Mouse (Mus musculus): Measurements from ENCODE around the gene Ms4a6c. TPM values are rescaled to one million over a fixed set of nuclear protein-coding genes. Genes with fewer than 3 reads are reported as not detected.
"Not testable (repeated sequence)": the region's sequence is repeated elsewhere in the genome, so short reads cannot be mapped to it uniquely, and the experiment has no call there.

Ms4a6c gene
- polyA plus RNA-seq, 1 experiment from 2014 or later, result 4.2 TPM

GRCm38 (mm10) chr19:11517373-11517772 is 48.2 kb downstream of the Ms4a6c start:
- WGBS, result 32% methylated on average over 1 of the region's 1 CpGs
- not testable (repeated sequence) for H3K4me1 ChIP-seq (ENCODE audit: control insufficient read depth, insufficient read depth, low read length); H3K9ac ChIP-seq (ENCODE audit: low read length); H3K4me2 ChIP-seq (ENCODE audit: low read depth, low read length); ATAC-seq (replicated peaks; ENCODE audit: extremely low read depth, insufficient read depth, low FRiP score); H3K27me3 ChIP-seq (ENCODE audit: control insufficient read depth, insufficient read depth, low read length); H3K27ac ChIP-seq (ENCODE audit: low read length); H3K9me3 ChIP-seq (replicated peaks; ENCODE audit: control insufficient read depth, low read length); H3K4me3 ChIP-seq (ENCODE audit: low read length); H3K36me3 ChIP-seq (ENCODE audit: control insufficient read depth, insufficient read depth)

- not testable (repeated sequence) for H3K4me1 ChIP-seq (ENCODE audit: control insufficient read depth, insufficient read depth, low read length); H3K9ac ChIP-seq (ENCODE audit: low read length); H3K4me2 ChIP-seq (ENCODE audit: low read depth, low read length); H3K27ac ChIP-seq (ENCODE audit: low read length); H3K27me3 ChIP-seq (ENCODE audit: control insufficient read depth, insufficient read depth, low read length); ATAC-seq (replicated peaks; ENCODE audit: extremely low read depth, insufficient read depth, low FRiP score); H3K9me3 ChIP-seq (replicated peaks; ENCODE audit: control insufficient read depth, low read length); H3K36me3 ChIP-seq (ENCODE audit: control insufficient read depth, insufficient read depth)
- WGBS, result 60% methylated on average over 2 of the region's 2 CpGs
- H3K4me3 ChIP-seq (ENCODE audit: low read length), result peak overlapping the region; percentile 23
Measured at GRCm38 (mm10) chr19:11518356-11518755, 49.2 kb downstream of the Ms4a6c start.

- Histone ChIP-seq H3K36me3 (ENCODE audit: control insufficient read depth, insufficient read depth) (no peaks in the 10 kb centered on the region), H3K4me3 (ENCODE audit: low read length) (no peak overlapping the region), H3K27me3 (ENCODE audit: control insufficient read depth, insufficient read depth, low read length) (no peaks in the 10 kb centered on the region), H3K9ac (ENCODE audit: low read length) (no peak overlapping the region), H3K4me2 (ENCODE audit: low read depth, low read length) (no peak overlapping the region), H3K9me3 (replicated peaks; ENCODE audit: control insufficient read depth, low read length) (no peaks in the 10 kb centered on the region), H3K27ac (ENCODE audit: low read length) (no peak overlapping the region), H3K4me1 (ENCODE audit: control insufficient read depth, insufficient read depth, low read length) (no peaks in the 10 kb centered on the region)
- 81% methylated on average over 3 of the region's 3 CpGs for WGBS
- no peak for ATAC-seq (replicated peaks; ENCODE audit: extremely low read depth, insufficient read depth, low FRiP score)
Measured at GRCm38 (mm10) chr19:11520146-11520545, 51.0 kb downstream of the Ms4a6c start.

Other genes starting within 250 kb of the Ms4a6c start
- not detected in 2 replicates for gene Ms4a12, start 236.9 kb upstream of the Ms4a6c start, polyA plus RNA-seq (2015; fragmentation: Nextera tagmentation; extraction: Ambion mirVana)
- not detected in 2 replicates for gene Ms4a1, start 203.1 kb upstream of the Ms4a6c start, polyA plus RNA-seq (2015; fragmentation: Nextera tagmentation; extraction: Ambion mirVana)
- gene Ms4a5, start 185.5 kb upstream of the Ms4a6c start, polyA plus RNA-seq (2015; fragmentation: Nextera tagmentation; extraction: Ambion mirVana), result not detected in 2 replicates
- 0.12 TPM in 1 of 2 replicates, not detected in the other for gene Ms4a14, start 154.9 kb upstream of the Ms4a6c start, polyA plus RNA-seq (2015; fragmentation: Nextera tagmentation; extraction: Ambion mirVana)
- gene Ms4a7, start 133.2 kb upstream of the Ms4a6c start, polyA plus RNA-seq (2015; fragmentation: Nextera tagmentation; extraction: Ambion mirVana), result 3.2 and 3.6 TPM in 2 replicates
- gene Ms4a4a, start 93.8 kb upstream of the Ms4a6c start, polyA plus RNA-seq (2015; fragmentation: Nextera tagmentation; extraction: Ambion mirVana), result 4.9 and 6.2 TPM in 2 replicates
- gene Ms4a4c, start 64.6 kb upstream of the Ms4a6c start, polyA plus RNA-seq (2015; fragmentation: Nextera tagmentation; extraction: Ambion mirVana), result 0.55 and 1.1 TPM in 2 replicates
- 1.6 and 3.8 TPM in 2 replicates for gene Ms4a4b, start 25.8 kb upstream of the Ms4a6c start, polyA plus RNA-seq (2015; fragmentation: Nextera tagmentation; extraction: Ambion mirVana)
- not detected in 2 replicates for gene Gm8369, start 16.6 kb downstream of the Ms4a6c start, polyA plus RNA-seq (2015; fragmentation: Nextera tagmentation; extraction: Ambion mirVana)
- gene Ms4a6b, start 47.1 kb downstream of the Ms4a6c start, polyA plus RNA-seq (2015; fragmentation: Nextera tagmentation; extraction: Ambion mirVana), result 4.8 and 7.9 TPM in 2 replicates
- 0.93 and 1.1 TPM in 2 replicates for gene Ms4a4d, start 67.4 kb downstream of the Ms4a6c start, polyA plus RNA-seq (2015; fragmentation: Nextera tagmentation; extraction: Ambion mirVana)
- gene Ms4a6d, start 135.5 kb downstream of the Ms4a6c start, polyA plus RNA-seq (2015; fragmentation: Nextera tagmentation; extraction: Ambion mirVana), result 3.6 and 4.0 TPM in 2 replicates
- gene Ms4a2, start 154.4 kb downstream of the Ms4a6c start, polyA plus RNA-seq (2015; fragmentation: Nextera tagmentation; extraction: Ambion mirVana), result 0.09 and 0.10 TPM in 2 replicates
- gene Ms4a3, start 171.5 kb downstream of the Ms4a6c start, polyA plus RNA-seq (2015; fragmentation: Nextera tagmentation; extraction: Ambion mirVana), result 0.14 and 0.15 TPM in 2 replicates
- gene Oosp2, start 191.2 kb downstream of the Ms4a6c start, polyA plus RNA-seq (2015; fragmentation: Nextera tagmentation; extraction: Ambion mirVana), result not detected in 2 replicates
- not detected in 2 replicates for gene Oosp1, start 221.8 kb downstream of the Ms4a6c start, polyA plus RNA-seq (2015; fragmentation: Nextera tagmentation; extraction: Ambion mirVana)
- not detected in 2 replicates for gene Oosp3, start 227.7 kb downstream of the Ms4a6c start, polyA plus RNA-seq (2015; fragmentation: Nextera tagmentation; extraction: Ambion mirVana)